Mouse (Mus musculus) T-helper 2 cell (primary cell): ENCODE data around the gene Ogfrl1.
"Not testable (repeated sequence)": the region's sequence is repeated elsewhere in the genome, so short reads cannot be mapped to it uniquely, and the experiment has no call there.

ENCODE experiments used
- in situ Hi-C: fragments of 300-600 bp; cut with MboI, MseI; formaldehyde crosslinking; loops from one replicate; pipeline ENCODE4 v1.15.1; 2025; ENCODE audit warnings: high pct_unique_total_duplicates

Gene Ogfrl1

DNA sequence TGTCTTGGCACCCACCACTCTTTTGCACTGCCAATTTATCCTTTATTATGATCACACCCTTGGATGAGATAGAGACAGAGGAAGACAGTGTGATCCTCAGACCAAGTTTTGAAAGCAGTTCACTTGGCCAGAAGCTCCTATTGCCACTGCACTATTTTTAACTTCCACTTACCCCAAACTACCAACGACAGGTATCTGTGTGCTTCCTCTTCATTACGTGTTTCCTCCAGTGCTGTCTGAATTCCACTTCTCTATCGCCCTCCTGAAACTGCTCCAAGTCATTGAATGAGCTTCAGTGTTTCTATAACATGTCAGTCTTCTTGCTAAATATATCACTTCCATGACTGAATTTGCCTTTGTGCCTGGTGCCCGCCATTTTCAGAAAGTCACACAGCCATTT is at the start of gene Ogfrl1:
Gene Ogfrl1 (minus strand): TSS at position 150 of the 400 bp plus-strand sequence.
- in situ Hi-C loops, result no loop called here

DNA sequence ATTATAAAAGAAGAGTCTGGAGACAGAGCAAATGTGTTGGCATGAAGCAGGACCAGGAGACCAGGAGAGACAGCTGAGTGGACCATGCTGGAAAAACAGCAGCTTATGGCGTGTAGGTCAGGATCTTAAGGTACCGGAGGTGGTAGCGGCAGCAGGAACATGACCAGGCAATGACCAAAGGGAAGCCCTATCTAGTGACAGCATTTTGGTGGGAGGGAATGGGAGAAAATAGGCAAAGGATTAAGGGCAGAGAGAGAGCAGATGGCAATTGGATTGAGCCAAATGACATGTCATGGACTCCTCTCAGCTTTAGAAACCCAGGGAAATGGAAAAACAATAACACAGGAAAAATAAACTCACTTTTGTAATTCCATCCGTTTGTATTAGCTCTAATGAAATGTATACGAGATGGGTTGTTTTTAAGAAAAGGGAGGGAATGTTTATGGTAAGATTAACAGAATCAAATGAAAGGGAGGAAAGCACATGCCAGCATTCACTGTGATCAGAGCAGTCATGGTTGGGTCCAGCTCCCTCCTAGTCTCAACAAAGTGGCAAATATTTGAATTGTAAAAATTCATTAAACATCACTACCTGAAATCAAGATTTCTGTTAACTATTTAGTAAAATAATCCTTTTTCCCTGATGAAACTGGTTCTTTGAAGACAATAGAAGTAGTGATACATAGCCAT is 48.3 kb upstream of the Ogfrl1 start:
- in situ Hi-C loops, result loop anchor here (25.0 kb wide), 1 partner anchor 834 kb away; no protein-coding TSS in a partner anchor

DNA sequence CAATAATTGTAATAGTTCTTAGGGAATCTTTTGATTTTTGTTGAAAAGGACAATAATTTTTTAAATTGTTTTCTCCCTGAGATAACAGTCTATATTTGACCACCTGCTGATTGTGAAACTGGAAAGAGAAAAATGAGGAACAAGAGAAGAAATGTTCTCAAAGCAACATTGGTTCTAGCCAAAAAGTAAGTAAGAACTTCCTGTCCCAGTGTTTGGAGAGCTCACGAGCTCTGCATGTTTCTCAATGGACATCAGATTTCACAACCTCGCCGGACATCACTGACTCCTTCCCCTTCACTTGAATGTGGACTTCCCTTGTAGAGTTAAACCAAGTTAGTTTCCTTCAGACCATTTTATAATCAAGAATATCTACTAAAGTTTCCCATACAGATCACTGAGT is 36.0 kb upstream of the Ogfrl1 start:
- in situ Hi-C loops, result loop anchor here (25.0 kb wide), 1 partner anchor 821 kb away; no protein-coding TSS in a partner anchor

- in situ Hi-C loops, result loop anchor here (25.0 kb wide), 1 partner anchor 814 kb away; no protein-coding TSS in a partner anchor
Observed at GRCm38 (mm10) chr1:23426447-23426846, 28.9 kb upstream of the Ogfrl1 start.

- in situ Hi-C loops, result no loop called here
Observed at GRCm38 (mm10) chr1:23418941-23419340, 21.4 kb upstream of the Ogfrl1 start.

GRCm38 (mm10) chr1:23418059-23418458 is 20.5 kb upstream of the Ogfrl1 start:
- in situ Hi-C loops, result no loop called here

DNA sequence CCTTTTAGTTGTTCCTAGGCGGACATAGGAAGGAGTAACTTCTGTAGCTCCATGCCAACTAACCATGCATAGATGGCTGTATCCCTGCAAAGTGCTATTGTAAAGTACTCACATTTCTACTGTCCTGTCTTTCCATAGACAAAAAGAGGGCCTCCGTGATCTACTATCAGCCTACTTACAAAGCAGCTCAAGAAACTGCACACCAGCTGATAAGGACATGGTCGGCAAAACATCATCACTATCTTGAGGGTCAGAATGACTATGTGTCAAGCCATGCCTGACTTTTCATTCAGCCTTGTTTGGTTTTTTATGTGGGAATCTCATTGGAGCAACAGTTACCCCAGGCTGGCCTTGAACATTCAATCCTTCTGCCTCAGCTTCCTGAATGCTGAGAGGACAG is 20.0 kb upstream of the Ogfrl1 start:
- in situ Hi-C loops, result no loop called here

GRCm38 (mm10) chr1:23411533-23411932 is 14.0 kb upstream of the Ogfrl1 start:
- in situ Hi-C loops, result no loop called here

DNA sequence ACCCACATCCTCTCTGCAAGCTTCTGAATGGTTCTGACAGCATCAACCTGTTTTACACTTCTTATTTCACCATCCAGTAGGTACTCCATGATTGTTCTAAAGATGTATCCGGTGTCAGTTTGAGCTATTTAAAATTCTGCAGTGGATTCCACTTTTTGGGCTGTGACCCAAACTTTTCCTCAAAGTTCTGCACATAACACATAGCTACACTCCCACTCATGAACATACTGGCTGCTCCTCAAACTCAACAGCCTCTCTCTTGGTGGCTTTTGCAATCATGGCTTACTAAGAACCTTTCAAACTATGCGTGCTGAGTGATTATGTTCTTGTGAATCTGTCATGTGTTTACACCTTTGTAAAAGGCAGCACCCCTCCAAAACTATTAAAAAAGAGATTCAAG is 12.4 kb upstream of the Ogfrl1 start:
- in situ Hi-C loops, result no loop called here

DNA sequence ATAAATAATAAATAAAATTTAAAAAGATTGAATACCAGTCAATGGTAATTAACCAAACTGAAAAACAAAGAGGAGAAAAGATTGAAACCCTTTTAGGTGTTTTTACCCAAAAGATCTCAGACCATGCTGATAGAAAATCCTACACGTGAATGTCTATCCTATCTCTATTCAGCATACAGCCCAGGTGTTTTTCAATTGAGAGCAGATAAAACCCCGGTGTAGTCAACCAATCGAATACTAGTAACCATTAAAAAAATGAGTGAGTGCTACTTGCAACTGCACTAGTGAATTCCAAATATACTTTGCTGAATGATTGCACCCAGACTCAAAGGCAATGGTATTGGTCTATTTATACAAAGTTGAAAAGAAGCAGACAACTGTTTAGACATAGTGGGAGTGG is 4.8 kb upstream of the Ogfrl1 start:
- in situ Hi-C loops, result no loop called here

DNA sequence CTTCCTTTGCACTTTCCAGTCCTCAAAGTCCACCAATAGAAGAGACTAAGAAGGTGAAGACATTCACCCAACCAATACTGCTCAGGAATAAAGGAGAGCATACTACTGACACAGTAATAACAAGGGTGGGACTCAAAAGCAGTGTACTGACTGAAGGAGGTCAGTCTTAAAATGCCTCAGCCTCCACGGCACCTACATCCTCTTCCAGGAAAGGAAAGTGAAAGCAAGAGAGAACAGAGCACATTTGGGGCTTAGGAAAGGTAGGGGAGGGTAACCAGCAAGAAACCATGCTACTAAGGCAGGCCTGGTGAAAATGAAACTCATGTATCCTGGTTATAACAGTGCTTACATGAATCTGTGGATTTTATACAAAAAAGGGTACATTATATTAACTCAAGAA is 2.0 kb upstream of the Ogfrl1 start:
- in situ Hi-C loops, result no loop called here

DNA sequence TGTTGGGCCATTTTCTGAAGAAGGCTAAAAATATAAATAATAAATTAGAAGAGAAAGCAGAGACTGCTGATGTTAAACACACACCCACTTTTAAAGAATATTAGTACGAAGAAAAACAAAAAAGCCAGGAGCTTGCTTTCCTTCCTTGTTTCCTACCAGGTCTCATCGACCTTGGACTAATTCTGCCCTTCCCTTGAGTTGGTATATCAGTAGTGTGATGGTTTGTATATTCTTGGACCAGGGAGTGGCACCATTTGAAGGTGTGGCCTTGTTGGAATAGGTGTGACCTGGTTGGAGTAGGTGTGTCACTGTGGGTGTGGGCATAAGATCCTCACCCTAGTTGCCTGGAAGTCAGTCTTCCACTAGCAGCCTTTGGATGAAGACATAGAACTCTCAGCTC is 3.2 kb downstream of the Ogfrl1 start:
- in situ Hi-C loops, result not testable (repeated sequence)

- in situ Hi-C loops, result no loop called here
Observed at GRCm38 (mm10) chr1:23391744-23392143, 5.8 kb downstream of the Ogfrl1 start.

DNA sequence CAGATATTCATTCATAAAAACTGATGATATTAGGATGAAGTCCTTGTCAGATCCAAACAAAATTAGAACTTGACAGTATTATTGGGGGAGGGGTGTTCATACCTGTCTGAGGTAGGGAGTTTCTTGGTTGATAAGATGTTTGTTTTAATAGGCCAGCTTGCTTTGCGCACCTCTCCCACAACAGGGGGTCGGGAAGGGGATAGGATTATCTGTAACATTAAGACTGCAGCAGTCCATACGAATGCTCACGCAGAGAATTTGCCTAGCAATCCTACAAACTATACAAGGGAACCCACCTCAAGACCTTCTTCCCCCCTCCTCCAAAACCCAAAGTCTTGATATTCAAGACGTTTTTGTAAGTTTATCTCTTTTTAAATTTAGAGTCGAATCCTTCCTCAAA is 13.2 kb downstream of the Ogfrl1 start:
- in situ Hi-C loops, result no loop called here

- in situ Hi-C loops, result no loop called here
Observed at GRCm38 (mm10) chr1:23382806-23383653, 14.5 kb downstream of the Ogfrl1 start.

- in situ Hi-C loops, result no loop called here
Observed at GRCm38 (mm10) chr1:23382461-23382805, 15.1 kb downstream of the Ogfrl1 start.

DNA sequence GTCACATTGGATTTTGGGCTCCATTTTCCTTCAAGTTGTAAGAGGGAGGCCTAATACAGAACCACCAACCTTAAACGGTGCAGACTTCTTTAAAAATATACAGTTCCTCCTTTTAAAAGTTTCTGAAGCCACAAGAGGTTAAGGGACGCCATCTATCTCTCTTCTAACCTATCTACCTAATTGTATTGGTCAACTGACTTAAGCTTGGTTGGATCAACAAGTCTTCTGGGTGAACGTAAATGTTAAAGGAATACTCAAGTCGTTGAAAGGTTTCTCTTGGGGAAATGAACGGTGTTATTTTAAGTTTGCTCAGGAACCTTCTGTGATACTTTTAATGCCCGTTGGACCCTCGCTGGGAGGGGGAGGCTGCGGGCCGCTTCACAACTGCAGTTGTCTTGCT is 15.5 kb downstream of the Ogfrl1 start:
- in situ Hi-C loops, result no loop called here

DNA sequence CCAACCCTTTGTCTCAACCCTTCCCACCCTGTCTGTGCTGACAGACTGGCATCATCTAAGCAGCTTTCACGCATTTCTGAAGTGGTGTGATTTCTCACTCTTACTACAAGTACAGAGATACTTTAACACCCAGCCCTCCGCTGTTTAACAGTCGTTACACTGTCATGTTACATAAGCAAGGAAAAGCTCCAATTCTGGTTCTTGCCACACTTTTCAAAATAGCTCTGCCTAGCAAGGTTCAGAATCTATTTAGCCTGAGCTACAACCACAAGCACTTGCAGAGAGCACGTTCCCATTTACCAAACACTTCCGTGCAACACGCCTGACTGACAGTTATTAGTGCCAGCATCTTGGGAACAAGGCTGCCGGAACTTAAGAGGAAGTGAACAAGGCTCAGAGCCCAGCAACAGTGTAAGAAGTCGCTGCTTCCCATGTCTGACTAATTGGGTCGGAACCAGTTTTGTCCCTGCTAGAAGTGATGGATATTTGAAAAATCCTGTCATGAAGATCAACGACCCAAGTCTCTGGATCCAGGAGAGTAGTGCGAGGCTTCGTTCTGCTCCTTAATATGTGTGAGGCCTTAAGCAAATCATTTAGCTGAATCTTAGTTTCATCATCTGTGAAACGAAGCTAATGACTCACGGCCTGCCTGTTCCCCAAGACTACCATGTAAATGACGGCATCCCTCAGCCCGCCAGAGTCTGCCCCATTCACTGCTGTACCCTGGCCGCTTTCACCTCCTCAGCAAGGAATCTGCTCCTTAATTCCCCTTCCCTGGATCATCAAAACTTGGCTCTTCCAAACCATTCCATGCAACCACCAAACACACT is 17.4 kb downstream of the Ogfrl1 start:
- in situ Hi-C loops, result no loop called here

GRCm38 (mm10) chr1:23379321-23379720 is 18.3 kb downstream of the Ogfrl1 start:
- in situ Hi-C loops, result no loop called here

GRCm38 (mm10) chr1:23377572-23377971 is 20.0 kb downstream of the Ogfrl1 start:
- in situ Hi-C loops, result no loop called here

DNA sequence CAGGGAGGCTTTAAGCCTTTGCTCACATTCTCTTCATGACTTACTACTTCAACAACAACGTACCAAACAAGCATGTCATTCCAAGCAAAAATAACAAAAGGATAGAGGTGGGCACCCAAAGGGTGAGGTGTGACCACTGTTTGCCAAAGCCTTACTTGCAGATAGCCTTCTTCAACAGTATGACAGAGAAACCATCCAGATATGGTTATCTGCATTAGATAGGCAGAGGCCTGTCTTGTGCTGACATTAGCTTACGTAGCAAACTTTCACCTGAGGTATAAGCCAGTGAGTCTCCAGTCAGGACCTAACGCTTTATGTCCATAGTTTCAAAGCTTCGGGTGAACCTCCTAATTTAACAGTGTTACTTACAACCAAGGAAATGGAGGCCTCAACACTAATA is 23.4 kb downstream of the Ogfrl1 start:
- in situ Hi-C loops, result loop anchor here (25.0 kb wide), 1 partner anchor 1637 kb away; no protein-coding TSS in a partner anchor

GRCm38 (mm10) chr1:23365614-23366013 is 32.0 kb downstream of the Ogfrl1 start:
- in situ Hi-C loops, result loop anchor here (25.0 kb wide), 1 partner anchor 1628 kb away; no protein-coding TSS in a partner anchor
